Mouse (Mus musculus): Measurements from ENCODE around the gene Snrpd3.

The Snrpd3 gene

DNA sequence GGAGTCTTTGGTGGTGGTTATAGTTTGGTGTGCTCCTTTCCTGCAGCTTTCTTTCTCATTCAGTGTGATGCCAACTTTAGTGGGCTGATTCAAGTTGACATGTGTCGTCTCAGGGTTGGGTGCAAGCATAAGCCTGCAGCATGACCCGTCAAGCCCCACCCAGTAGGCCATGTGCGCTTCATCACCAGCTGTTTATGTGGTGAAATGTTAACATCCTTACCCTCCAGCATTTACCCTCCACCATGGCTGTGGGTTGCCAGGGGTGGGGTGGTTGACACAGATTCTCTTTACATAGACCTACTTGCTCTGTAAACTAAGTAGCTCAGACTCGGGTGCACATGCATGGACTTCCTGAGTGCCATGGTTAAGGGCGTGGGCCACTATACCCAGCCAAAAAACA, 18.8 kb downstream of the Snrpd3 start:
- DNase-seq, result no peak

DNA sequence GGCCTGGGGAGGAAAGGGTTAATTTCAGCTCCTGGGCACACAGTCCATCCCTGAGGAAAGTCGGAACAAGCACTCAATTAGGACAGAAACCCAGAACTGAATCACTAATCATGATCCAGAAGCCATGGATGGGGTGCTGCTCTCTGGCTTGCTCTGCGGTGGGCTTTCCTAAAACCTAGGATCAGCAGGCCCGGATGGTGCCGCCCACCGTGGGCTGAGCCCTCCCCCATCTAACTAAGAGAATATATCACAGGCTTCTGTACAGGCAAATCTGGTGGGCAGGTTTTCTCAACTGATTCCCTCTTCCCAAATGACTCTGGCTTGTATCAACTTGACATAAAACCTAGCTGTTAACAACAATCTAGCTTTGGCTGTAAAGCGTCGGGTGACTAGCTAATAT, 30.6 kb downstream of the Snrpd3 start:
- no peak for DNase-seq

DNA sequence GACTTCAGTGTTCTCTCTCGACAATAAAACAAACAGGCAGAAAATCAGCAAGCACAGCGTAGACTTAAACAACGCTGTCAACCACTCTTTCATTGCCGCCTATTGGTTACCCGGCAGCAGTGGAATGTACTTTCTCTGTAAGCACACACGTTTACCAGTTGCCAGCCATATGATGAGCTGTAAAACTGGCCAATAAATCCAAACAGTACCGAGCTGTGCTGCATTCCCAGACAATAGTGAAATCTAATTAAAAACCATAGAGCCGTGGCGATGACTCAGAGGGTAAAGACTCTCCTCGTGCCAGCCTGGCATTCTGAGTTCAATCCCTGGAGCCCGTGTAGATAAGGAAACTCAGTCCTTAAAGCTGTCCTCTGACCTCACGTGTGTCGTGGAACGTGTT, 31.1 kb downstream of the Snrpd3 start:
- DNase-seq, result no peak

DNA sequence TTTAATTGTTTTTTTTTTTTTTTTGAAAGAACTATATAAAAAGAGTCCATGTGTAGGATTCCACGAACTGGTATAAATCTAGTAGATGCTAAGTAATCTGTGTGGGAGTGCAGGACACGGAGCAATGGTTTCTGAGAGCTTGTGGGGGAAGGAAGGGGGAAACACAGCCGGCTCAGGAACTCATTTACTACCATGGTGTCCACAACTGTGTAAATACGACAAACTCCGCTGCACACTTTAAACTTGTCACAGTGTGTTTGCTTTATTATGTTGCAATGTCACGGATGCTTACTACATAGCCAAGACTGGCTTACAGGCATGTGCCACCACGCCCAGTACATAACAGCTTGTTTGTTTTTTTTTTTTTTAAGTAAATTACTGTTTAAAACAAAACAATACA, 32.5 kb downstream of the Snrpd3 start:
- DNase-seq, result no peak

DNA sequence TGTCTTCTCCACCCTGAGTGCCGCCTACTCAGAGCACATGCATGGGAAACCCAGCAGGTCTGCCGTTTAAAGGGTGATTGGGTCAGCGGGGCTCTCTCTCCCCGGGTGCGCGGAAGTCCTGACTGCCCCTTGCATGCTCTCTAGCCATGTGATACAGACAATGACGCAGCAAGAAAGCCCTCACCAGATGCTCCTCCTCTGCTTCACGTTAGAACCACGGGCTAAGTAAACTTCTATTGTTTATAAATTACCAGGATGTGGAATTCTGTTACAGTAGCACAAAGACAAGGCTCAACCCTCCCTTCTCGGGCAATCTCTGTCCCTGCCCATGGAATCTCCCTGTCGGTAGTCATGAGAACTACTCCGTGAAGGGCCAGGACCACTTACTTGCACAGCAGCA, 33.8 kb downstream of the Snrpd3 start:
- peak; percentile 4 for DNase-seq

DNA sequence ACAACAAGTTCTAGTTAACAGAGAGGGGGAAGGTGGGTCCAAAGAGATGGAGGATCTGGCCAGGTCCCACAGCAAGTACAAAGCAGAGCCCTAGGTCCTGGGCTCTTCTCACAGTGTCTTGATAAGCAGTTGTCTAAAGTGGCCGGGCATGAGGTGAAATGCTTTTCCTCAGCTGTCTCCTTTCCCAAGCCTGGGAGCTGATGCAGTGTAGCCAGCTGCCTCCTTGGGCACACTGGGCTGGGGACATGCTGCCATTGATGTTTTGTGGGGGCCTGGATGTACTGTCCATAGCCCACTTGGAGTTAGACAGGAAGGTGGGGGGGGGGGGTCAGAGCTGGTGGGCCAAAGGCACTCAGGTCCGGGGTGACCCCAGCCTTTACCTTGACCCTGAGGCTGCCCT, 34.8 kb downstream of the Snrpd3 start:
- DNase-seq, result no peak

DNA sequence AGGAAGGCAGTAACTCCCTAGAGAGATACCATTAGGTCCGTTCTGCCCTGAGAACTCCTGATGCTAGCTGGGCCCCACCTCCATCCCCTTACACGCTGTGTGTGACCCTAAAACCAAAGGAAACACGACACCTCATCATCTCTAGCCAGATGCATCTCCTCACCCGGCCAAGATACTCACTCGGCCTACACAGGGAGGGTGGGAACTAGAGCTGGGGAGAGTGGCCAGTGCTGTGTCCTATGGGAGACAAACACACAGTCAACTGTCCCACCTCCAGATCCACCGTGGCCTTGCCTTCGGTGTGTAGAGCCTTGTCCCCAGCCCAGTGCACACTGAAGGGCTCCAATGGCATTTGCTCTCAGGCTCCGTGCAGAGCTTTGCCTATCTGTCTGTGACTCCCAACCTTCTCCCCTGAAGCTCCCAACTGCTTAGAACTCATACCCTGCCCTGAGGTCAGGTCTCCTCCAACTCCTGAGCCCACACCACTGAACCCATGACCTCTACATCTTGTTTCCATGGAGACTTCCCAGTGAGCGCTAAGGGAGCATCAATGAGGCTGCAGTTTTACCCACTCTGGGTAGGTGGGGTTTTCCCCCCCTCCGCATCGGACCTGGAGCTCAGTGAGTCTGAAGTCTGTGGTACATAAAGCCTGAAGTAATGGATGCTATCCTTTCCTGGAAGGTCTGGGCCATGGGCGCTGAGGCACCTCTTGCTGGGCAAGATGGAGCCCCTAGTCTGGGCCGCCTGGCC, 35.5 kb downstream of the Snrpd3 start:
- peak; percentile 4 for DNase-seq

DNA sequence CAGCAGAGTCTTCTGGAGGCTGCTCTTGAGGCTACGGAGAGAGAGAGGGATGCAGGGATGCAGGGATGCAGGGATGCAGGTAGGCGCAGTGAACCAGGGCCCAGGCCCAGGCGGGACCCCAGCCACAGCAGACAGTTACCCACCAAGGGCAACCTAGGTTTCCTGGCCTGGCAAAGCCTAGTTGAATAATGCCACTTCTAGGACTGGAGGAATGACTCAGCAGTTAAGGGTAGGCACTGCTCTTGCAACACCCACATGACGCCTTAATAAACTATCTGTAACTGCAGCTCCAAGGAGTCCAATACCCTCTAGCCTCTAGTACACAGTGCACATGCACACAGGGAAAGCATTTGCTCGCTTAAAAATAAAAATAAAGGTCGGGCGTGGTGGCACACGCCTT, 36.7 kb downstream of the Snrpd3 start:
- DNase-seq, result no peak

DNA sequence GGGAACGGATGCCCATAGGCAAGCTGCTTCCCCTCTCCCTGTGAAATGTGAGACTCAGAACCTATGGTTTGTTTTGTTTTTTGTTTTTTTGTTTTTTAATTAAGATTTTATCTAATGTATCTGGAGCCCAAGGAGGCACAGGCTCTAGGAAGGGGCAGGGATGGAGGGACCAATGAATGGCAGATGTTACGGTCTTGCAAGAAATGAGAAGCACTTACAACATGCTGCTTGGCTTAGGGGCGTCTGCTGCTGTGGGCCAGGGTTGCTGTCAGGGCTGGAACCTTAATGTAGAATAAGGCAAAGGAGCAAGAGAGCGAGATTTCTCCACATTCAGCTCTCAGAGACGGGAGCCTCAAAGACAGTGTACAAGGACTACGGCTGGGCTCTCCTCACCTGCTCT, 38.2 kb downstream of the Snrpd3 start:
- no peak for DNase-seq

DNA sequence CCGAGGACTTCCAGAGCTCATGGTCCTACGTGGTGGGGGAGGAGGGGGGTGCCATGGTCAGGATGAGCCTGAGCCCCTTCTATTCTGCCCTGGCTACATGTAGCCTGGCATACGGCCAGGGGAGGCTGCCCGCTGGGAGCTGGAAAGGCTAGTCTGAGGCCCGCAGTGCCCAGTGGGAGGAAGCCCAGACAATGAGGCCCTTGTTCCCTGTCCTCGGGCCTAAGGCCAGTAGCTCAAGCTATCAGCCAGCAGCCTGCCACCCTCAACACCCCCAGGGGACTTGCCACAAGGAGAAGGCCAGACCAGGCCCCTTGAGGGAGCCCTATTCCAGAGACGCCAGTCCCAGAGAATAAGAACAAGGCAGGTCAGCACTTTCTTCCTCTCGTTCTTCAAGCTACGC, 38.7 kb downstream of the Snrpd3 start:
- DNase-seq, result peak; percentile 6

DNA sequence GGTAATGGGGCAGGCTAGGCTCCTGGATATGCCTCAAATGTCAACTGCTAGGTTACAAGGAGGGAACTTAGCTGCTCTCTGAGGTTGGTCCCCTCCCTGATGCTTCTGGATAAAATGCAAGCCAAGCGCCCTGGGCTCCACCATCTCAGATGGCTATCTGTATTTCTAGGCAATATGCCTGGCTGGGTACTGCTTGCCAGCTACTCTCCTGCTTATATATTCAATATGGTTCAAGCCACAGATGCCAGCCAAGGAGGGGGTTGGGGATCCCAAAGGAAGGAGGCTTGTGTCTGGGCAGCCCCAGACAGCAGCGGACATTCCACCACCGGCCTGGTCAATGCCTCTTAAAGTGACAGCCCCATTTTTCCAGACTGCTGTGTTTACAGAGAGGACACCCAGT, 41.2 kb downstream of the Snrpd3 start:
- DNase-seq, result no peak

DNA sequence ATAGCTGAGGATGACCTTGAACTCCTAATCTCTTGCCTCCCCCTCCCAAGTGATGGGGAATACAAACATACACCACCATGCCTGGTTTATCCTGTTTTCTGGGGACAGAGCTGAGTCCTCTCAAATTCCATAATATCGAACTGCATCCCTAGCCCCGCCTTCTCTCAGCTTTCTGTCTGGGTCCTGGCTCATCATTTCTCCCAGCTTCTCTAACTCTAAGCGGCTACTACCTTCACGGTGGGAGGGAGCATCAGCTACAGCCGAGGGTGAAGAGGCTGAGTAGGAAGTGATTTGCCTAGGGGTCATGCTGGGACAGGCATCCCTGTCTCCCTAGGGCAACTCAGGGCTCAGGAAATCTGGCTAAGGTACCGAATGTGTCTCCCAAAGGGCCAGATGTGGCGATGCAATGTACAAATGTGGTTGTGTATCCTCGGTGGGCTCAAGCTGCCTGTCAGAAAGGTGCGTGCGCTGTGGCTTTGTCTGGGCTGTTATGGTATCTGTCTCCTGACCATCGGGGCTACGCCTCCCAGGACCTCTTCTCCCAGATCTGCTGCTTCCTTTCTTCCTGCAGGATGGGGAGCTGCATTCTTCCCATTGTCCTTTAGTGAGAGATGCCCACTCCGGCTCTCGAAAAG, 41.8 kb downstream of the Snrpd3 start:
- peak; percentile 6 for DNase-seq

DNA sequence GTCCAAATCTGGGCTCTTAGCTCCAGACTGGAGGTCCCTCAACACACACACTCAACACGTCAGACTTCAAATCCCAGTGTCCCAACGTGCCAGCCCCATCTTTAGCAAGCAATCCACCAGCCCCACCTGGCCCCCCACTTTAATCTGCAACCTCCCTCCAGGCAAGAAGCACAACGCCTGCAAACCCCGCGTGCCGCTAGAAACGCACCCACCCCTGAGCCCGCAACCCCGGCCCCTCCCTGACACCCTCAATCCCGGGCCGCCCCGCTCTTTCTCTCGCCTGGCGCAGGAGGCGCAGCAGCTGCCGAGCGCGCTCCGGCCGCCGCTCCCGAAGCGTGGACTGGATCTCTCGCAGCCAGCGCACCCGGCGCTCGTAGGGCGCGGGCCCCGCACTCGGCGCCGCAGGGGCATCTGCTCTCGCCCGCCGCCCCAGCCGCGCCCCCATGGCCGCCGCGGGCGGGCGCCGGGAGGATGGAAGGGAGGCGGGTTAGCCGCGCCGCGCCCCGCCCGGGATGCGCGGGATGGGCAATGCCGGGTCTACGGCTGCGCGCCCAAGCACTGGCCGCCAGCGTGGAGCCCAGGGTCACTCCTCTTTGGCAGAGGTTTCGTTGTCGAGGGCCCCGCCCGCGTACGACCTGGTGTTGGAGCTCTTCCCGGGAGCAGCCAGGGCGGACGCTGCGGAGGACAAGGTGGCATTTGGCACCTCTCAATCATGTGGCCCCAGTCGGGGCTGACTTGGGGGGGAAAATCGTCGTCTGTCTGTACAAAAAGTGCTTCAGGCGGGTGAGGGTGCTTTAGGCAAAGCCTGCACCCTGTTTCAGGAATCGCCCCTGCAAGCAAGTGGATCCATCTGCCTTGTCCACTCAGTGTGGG, 42.6 kb downstream of the Snrpd3 start, which contains the start of gene Lrrc75b:
Lrrc75b (minus strand) TSS at position 655 of the 873 bp plus-strand sequence.
- DNase-seq, result peak; percentile 57

DNA sequence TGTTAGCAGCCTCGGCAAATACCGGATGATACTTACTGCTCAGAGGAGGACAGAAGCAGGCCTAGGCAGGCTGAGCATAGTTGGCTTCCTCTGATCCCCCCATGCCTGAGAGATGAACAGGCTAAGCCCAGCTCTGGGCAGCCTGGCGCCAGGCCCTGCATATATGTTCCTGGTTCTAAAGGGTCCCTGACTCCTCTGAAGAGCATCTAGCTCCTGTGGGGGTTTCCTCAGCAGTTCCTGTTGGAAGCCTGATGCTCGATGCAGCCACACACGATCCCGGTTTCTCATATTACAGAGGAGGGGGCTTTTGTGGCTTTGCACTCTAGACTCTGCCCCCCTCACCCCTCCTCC, 43.2 kb downstream of the Snrpd3 start:
- peak; percentile 8 for DNase-seq

DNA sequence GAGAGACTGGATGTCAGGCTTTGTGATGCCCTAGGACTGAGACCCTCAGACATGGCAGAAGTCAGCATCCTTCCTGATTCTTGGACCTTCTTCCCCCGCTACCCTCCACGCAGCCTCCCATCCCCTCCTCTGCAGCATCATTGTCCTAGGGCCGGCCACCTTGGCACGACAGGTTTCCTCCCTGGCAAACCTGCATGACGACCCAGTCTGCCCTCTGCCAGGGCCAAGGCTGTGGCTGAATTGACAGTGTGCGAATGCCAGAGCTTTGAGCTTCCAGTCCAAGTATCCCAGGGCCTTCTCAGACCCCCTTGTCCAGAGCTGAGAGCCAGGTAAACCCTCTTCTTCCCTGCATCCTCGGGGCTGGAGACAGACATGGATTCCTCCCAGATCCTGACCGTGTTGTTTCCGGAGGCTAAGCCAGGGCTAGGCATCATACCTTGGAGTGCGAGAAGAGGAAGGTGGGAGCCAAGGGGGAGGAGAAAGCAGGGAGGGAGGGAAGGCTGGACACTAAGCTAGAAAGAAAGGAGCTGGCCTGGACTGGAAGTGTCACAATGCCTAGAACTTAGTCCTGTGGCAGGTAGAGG, 43.8 kb downstream of the Snrpd3 start, which contains the start of gene Ggt1:
Ggt1 (plus strand) TSS at position 534 of the 584 bp plus-strand sequence.
- peak; percentile 6 for DNase-seq

DNA sequence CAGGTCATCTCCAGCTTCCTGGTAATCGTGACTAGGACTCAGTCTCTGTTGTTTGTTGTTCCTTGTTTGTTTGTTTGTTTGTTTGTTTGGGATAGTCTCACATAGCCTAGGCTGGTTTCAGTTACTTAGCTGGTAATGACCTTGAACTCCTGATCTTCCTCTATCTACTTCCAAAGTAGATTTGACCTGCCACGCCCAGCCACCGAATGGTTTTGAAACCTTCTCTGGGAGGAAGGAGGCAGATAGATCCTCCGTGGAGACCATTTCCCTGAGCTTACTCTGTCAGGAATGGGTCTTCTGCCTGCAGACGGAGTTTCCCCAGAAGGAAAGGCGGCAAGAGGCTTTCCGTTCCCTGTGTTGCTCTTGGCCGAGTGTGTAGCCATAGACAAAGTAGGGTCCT, 45.2 kb downstream of the Snrpd3 start:
- peak; percentile 4 for DNase-seq

DNA sequence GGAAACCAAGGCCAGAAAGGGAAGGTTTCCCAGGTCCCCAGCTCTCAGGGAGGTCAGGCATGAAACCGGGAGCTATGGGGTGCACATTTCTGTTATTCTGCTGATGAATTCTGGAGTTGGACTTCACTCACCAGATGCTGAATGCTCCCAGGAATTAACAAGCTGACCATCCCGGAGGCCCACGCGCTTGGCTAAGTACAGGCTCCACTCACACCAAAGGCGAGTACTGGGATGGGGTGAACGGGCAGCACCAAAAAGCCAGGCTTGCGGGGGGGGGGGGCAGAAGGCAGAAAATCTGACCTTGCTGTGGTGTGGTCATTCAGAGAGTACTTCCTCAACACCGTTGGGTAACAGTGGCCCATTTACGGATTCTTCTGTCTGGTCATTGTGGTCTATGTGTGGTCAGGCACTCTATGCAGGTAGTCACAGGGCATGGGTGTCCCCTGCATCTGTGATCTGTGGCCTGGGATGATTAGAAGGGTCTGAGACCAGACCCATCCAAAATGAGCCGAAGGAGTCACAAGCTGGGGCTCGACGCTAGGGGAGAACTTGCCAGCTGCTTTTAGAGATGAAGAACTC, 47.4 kb downstream of the Snrpd3 start:
- peak; percentile 14 for DNase-seq

DNA sequence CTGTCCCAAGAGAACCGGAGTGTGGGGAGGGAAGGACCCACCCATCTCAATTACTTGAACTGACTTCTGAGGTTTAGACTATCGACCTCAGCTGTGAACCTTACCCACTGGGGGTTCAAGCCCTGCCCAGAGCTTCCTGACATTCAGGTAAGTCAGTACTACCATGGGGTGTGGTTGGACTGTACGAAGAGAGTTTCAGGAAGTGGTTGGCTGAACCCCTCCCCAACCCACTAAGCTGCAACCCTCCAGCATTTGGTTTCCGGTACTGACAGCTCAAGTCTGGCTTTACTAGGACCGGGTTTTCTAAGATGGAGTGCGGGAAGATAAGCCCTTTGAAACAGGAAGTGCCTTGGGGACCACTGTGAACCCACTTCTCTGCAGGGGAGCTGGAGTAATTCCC, 48.1 kb downstream of the Snrpd3 start:
- peak; percentile 67 for DNase-seq

DNA sequence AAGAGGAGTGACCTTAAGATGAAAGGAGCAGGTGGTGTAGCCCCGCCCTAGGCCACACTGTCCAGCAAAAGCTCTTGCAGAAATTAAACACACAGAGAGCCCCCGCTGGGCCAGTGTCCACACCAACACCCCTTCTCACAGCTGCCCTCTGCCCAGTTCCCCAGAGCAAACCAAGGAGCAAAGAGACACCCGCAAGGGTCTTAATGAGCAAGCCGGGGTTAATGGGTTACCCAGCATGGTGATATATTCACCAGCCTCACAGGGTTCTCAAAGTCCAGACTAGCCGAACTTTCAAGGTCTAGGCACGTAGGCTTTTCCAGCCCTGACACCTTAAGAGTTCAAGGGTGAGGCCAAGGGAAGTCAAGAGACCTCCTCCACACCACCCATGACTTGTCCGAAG, 48.6 kb downstream of the Snrpd3 start:
- DNase-seq, result no peak

DNA sequence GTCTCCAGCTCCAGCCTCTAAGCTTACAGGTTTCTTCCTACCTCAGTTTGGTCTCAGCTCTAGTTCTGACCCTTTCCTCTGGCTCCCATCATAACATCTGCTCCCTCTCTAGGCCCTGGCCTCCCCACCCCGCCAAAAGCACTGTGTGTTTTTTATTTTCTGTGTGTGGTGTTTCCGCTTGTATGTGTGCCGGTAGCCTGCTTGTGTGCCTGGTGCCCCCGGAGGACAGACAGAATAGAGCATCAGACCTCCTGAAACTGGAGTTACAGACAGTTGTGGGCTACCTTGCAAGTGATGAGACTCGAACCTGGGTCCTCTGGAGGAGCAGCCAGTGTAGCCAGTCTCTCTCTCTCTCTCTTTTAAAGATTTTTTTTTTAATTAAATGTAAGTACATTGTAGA, 49.0 kb downstream of the Snrpd3 start:
- peak; percentile 42 for DNase-seq

DNA sequence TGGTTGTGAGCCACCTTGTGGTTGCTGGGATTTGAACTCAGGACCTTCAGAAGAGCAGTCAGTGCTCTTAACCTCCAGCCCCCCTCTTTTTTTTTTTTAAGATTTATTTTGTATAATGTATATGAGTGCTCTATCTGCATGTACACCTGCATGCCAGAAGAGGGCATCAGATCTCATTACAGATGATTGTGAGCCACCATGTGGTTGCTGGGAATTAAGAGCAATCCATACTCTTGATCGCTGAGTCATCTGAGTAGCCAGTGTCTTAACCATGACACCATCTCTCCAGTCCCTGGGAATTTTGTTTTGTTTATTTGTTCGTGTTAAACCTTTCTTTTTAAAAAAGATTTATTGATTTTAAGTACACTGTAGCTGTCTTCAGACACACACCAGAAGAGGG, 49.4 kb downstream of the Snrpd3 start:
- peak; percentile 4 for DNase-seq

DNA sequence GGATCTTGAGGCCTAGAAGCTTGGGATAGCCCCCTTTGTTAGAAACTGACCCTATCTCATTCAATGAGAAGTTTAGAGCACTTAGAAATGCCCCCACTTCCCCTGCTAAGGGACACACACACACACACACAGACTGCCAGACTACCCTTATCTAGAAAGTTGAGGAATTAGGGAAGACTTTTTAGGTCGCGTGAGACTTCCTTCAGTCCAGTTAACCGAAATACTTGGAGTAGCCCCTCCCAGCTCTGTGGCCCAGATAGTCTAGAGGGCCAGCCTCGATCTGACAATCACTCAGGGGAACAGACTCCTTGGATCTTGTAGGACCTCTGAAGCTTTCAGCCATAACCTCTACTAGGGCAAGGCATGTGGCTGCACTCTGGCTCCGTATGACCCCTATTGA, 50.7 kb downstream of the Snrpd3 start:
- DNase-seq, result no peak

DNA sequence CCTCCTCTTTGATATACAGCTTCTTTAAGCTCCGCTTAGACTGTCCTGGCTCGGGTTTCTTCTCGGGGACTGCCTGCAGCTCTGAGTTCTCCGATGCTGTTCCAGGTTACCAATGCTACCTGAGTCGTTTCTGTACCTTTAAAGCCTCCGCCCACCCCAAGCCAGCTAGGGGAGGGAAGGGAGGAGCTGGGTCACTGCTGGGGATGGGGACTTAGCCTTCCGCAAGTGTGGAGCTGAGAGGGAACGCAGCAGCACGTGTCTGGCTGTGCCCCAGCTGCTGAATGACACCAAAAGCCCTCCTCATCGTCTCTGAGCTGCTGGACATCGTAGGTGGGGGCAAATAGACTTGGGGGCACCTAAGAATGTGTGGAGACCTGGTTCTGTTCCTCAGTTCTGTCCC, 51.1 kb downstream of the Snrpd3 start:
- peak; percentile 9 for DNase-seq
